Mouse (Mus musculus) MEL (cell line): ENCODE data around the gene Psat1. TPM values are rescaled to one million over a fixed set of nuclear protein-coding genes. Genes with fewer than 3 reads are reported as not detected.

Experiments used
- polyA plus RNA-seq, 2 experiments: library from polyadenylated mRNA; stranded (reverse) in 1 of 2; unstranded in 1 of 2; fragments of >175 nt in 1 of 2; fragments of >200 nt in 1 of 2; gene quantifications; 2 replicates each; pipeline versions ENCODE4 v1.2.1 to v1.2.4; 2012; ENCODE audit warnings: low replicate concordance in 2 of 2, low read depth in 1 of 2; ENCODE audit not compliant: insufficient read length in 2 of 2, insufficient read depth in 1 of 2, missing spikeins in 1 of 2
- total RNA-seq: library from RNA; depleted of rRNA; stranded (reverse); fragments of 300-350 nt; gene quantifications from 2 replicates; pipeline ENCODE4 v1.2.3, GENCODE M21; 2012; rRNA removed

Gene Psat1
- total and polyA plus RNA-seq, 3 experiments = 201 to 552 (median 484) TPM

Other genes with a start within 250 kb of the Psat1 start
- 22.0 and 23.0 TPM in 2 replicates for gene Cep78, start 37.7 kb upstream of the Psat1 start, total RNA-seq
- 10 to 100 TPM in 1 of 2 experiments, not detected in 1; 22.2 TPM for gene Cep78, start 37.7 kb upstream of the Psat1 start, polyA plus RNA-seq
- not detected in 2 replicates for gene Gnaq, start 185.5 kb upstream of the Psat1 start, total RNA-seq
- gene Gnaq, start 185.5 kb upstream of the Psat1 start, polyA plus RNA-seq = not detected